Mouse (Mus musculus): ENCODE measurements at regions not wholly inside any gene's neighbourhood (a gene's known extent, or its start where the extent isn't known, plus 50 kb on each side); places are given as distances from the start of the nearest gene placed in this dataset.
A peak's percentile ranks its signal among the peaks of the same experiment; 100 is the strongest.

DNA sequence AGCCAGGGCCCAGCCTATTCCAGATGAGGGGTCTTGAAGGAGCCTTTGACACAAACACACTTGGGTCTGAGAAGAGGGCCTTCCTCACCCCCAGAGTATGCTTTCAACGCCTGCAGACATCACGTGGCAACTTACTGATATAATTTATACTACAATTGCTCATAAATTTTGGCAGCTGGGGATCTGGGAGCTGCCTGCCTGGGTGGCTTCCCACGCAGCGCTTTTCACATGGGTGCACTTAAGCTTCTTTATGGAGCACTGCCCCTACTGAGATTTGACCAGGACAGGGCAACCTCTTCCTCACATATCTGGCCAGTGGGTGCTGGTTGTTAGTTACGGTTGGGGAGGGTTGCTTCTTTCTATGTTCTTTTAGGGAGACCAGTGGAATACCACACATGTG is 61.6 kb downstream of the Spesp1 start:
- H3K9ac ChIP-seq (replicated peaks), result no peak overlapping the region
- WGBS, result 74% methylated on average over 5 of the region's 5 CpGs
- ATAC-seq, result no peak

DNA sequence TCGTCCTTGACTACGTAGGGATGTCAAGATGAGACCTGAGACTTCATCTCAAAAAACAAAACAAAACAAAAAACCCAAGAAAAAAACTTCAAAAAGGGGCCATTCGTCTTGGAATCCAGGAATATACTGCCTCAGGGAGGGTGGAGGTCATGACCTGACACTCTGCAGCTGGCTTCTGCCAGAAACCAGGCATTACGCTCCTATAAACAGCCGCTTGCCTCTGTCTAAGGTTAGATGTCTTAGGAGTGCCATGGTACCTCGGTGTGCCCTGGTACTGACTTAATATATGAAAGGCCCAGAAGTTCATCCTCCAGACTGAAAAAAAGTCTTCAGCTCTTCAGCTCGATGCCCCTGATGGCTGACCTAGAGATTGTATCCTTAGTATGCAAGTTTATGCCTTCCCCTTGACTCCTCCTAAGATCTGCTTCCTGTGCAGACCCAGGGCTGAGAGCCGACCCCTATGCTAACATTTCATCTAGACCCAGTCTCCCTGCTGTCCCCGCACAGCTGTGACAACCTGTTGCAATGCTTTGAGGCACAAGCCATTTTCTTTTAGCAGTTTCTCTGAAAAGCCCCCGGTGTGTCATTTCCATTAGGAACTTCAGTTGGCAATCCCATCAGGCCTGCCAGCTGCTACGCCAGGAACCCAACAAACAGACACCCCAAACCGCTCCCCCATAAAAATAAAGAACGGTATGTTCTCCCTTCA is 66.7 kb downstream of the Spesp1 start:
- 75% methylated on average over 13 of the region's 13 CpGs for WGBS
- ATAC-seq, result no peak

More for the DNA sequence above, 61.6 kb downstream of the Spesp1 start:
- Histone ChIP-seq H3K9me3 (no peaks in the 10 kb centered on the region), H3K4me1 (replicated peaks) (peaks cover 4% of the 10 kb centered on the region), H3K4me2 (replicated peaks) (no peak overlapping the region), H3K27ac (no peak overlapping the region), H3K36me3 (no peaks in the 10 kb centered on the region), H3K27me3 (no peaks in the 10 kb centered on the region), H3K4me3 (replicated peaks) (no peak overlapping the region)

DNA sequence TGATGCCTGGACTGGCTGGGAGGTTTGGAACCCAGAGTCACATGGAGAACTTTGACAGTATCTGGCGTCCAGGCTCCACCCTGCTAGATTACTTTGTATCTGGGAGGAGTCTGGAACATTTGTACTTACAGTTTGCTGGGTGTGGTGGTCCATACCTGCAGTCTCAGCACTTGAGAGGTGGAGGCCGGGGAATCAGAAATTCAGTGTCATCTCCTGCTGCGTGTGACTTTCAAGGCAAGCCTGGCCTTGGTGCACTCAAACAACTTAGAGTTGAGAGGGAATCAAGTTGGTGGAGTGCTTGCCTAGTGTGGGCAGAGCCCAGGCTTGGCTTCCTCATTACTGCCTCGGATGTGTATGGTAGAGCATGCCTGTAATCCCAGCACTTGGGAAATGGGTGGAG is 67.5 kb downstream of the Spesp1 start:
- Histone ChIP-seq H3K9me3 (no peaks in the 10 kb centered on the region), H3K9ac (replicated peaks) (no peak overlapping the region), H3K4me1 (replicated peaks) (peaks cover 10% of the 10 kb centered on the region; the same call in 1 of the 2 replicates), H3K36me3 (no peaks in the 10 kb centered on the region), H3K4me2 (replicated peaks) (no peak overlapping the region), H3K4me3 (replicated peaks) (no peak overlapping the region), H3K27me3 (no peaks in the 10 kb centered on the region), H3K27ac (no peak overlapping the region)
- no peak for ATAC-seq
- WGBS, result 87% methylated on average over 4 of the region's 4 CpGs

More for the DNA sequence above, 66.7 kb downstream of the Spesp1 start:
- no peak overlapping the region for H3K4me2 ChIP-seq (replicated peaks)
- no peaks in the 10 kb centered on the region for H3K27me3 ChIP-seq
- H3K27ac ChIP-seq, result no peak overlapping the region
- H3K4me1 ChIP-seq (replicated peaks), result peaks cover 10% of the 10 kb centered on the region; the same call in 1 of the 2 replicates
- no peak overlapping the region for H3K9ac ChIP-seq (replicated peaks)
- no peaks in the 10 kb centered on the region for H3K36me3 ChIP-seq
- H3K4me3 ChIP-seq (replicated peaks), result no peak overlapping the region
- H3K9me3 ChIP-seq, result no peaks in the 10 kb centered on the region

DNA sequence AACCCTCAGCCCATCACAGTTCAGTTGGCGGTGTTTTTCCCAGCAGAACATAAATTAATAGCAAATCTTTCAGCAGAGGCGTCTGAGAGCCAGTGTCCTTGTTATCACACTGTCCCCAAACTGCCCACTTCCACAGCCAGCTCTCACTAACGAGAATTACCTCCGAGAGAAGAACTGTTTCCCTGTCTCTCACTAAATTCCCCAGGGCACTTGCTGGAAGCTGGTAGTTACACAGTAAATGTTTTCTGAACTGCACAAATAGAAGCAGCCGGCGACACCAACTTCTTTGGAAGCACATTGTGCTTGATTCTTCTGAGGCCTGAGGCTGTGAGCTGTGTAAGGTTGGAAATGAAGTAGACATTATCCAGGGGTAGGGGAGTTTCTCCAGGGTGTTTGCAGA is 69.4 kb downstream of the Spesp1 start:
- Histone ChIP-seq H3K9ac (replicated peaks) (no peak overlapping the region), H3K27me3 (no peaks in the 10 kb centered on the region), H3K27ac (no peak overlapping the region), H3K4me3 (replicated peaks) (no peak overlapping the region), H3K36me3 (no peaks in the 10 kb centered on the region), H3K9me3 (no peaks in the 10 kb centered on the region), H3K4me2 (replicated peaks) (no peak overlapping the region), H3K4me1 (replicated peaks) (peaks cover 10% of the 10 kb centered on the region; the same call in 1 of the 2 replicates)
- 59% methylated on average over 6 of the region's 6 CpGs for WGBS
- no peak for ATAC-seq

DNA sequence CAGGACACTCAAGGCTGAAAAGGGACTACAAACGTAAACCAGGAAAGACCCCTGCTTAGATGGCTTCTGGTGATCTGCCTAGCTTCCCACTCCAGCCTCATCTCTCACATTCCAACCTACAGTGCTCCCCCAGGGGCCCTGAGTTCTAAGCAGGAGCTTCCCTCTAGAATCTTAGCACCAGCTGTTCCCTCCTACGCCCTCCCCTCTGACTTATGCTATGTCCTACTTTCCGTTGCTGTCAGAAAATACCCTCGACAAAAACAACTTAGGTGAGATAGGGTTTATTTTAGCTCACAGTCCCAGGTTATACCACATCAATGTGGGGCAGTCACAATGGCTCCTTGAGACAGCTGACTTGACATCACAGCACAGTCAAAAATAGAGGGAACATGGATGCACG is 71.2 kb downstream of the Spesp1 start:
- Histone ChIP-seq H3K9me3 (no peaks in the 10 kb centered on the region), H3K27me3 (no peaks in the 10 kb centered on the region), H3K36me3 (no peaks in the 10 kb centered on the region), H3K4me1 (replicated peaks) (peaks cover 10% of the 10 kb centered on the region; the same call in 1 of the 2 replicates), H3K4me3 (replicated peaks) (no peak overlapping the region), H3K9ac (replicated peaks) (no peak overlapping the region), H3K4me2 (replicated peaks) (no peak overlapping the region), H3K27ac (no peak overlapping the region)
- WGBS, result 91% methylated on average over 5 of the region's 5 CpGs
- ATAC-seq, result no peak

DNA sequence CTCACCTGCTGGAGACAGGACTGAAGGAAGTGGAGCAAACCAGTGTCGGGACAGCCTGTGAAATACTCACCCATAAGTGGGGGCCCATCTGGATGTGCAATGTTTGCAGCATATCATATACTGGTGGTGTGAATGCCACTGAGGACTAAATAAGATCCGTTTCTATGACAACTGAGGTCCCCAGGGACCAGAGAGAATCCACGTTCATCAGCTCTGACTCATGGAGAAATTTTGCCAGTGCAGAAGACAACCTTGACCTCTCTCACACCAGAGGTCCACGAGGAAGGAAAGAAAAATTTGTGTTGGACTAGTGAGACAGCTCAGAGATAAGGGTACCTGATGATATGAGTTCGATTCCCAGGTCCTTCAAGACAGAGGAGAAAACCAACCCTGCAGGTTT is 73.6 kb downstream of the Spesp1 start:
- Histone ChIP-seq H3K27me3 (no peaks in the 10 kb centered on the region), H3K4me2 (replicated peaks) (no peak overlapping the region), H3K9me3 (no peaks in the 10 kb centered on the region), H3K4me1 (replicated peaks) (peaks cover 10% of the 10 kb centered on the region; the same call in 1 of the 2 replicates), H3K4me3 (replicated peaks) (no peak overlapping the region), H3K27ac (no peak overlapping the region), H3K9ac (replicated peaks) (no peak overlapping the region), H3K36me3 (no peaks in the 10 kb centered on the region)
- ATAC-seq, result no peak
- 69% methylated on average over 5 of the region's 5 CpGs for WGBS

DNA sequence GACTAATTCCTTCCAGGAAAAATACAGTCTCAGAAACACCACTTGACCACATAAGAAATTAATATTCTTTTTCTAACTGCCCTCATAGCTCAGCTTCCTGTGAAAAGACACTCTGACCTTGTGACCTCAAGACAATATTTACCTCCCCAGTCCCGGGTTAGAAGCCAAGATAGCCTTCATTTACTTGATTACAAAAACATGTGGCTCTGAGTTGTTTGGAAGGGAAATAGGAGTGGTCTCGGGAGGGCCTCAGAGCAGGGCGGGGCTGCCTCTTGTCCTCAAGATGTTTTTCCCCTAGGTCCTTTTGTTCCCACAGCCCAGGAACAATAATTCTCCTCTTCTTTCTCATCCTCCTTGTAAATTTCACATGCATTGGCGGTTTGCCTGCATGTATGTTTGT is 76.7 kb downstream of the Spesp1 start:
- Histone ChIP-seq H3K4me3 (replicated peaks) (no peak overlapping the region), H3K9ac (replicated peaks) (no peak overlapping the region), H3K4me2 (replicated peaks) (no peak overlapping the region), H3K27me3 (no peaks in the 10 kb centered on the region), H3K36me3 (no peaks in the 10 kb centered on the region), H3K27ac (no peak overlapping the region), H3K9me3 (no peaks in the 10 kb centered on the region), H3K4me1 (replicated peaks) (no peaks in the 10 kb centered on the region)
- WGBS, result 72% methylated on average over 4 of the region's 4 CpGs
- no peak for ATAC-seq

DNA sequence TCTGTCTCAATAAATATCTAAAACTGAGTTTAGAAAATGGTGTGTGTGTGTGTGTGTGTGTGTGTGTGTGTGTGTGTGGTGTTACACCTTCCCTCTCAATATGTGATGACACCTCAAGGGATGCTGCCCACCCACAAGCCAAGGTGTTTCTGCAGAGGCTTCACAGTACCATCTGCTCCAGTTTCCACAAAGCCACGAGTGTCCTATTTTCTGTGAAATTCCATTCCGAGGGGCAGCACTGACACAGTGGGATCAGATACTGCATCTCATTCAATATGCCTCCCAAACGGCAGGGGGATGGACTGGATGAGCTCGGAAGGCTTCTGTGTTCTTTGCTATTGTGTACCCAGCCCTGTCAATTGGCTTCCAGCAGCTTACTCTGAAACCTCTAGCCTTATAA is 78.5 kb downstream of the Spesp1 start:
- H3K27me3 ChIP-seq, result no peaks in the 10 kb centered on the region
- no peak for ATAC-seq
- H3K4me1 ChIP-seq (replicated peaks), result no peaks in the 10 kb centered on the region
- H3K4me2 ChIP-seq (replicated peaks), result no peak overlapping the region
- no peaks in the 10 kb centered on the region for H3K36me3 ChIP-seq
- H3K4me3 ChIP-seq (replicated peaks), result no peak overlapping the region
- no peak overlapping the region for H3K27ac ChIP-seq
- 20% methylated on average over 4 of the region's 4 CpGs for WGBS
- no peaks in the 10 kb centered on the region for H3K9me3 ChIP-seq
- no peak overlapping the region for H3K9ac ChIP-seq (replicated peaks)

DNA sequence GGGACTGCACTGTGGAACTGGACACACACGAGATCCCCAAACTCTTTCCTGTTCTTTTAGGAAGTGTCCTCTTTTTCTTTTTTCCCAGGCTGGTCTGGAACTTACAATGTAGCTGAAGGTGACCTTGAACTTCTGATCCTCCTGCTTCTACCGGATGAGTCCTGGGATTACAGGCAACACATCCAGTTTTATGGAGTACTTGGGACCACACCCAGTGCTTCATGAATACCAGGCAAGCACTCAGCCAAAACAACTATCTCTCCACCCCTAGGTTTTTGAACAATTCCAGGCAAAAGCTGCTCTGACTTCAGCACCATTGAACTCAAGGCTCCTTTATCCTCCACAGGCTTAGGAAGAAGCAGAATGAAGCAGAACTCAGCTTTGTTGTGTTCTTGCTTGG is 79.7 kb downstream of the Spesp1 start:
- H3K4me1 ChIP-seq (replicated peaks), result no peaks in the 10 kb centered on the region
- no peaks in the 10 kb centered on the region for H3K27me3 ChIP-seq
- no peak overlapping the region for H3K9ac ChIP-seq (replicated peaks)
- no peak overlapping the region for H3K27ac ChIP-seq
- 76% methylated on average over 2 of the region's 2 CpGs for WGBS
- no peaks in the 10 kb centered on the region for H3K9me3 ChIP-seq
- no peaks in the 10 kb centered on the region for H3K36me3 ChIP-seq
- no peak for ATAC-seq
- no peak overlapping the region for H3K4me2 ChIP-seq (replicated peaks)
- no peak overlapping the region for H3K4me3 ChIP-seq (replicated peaks)

DNA sequence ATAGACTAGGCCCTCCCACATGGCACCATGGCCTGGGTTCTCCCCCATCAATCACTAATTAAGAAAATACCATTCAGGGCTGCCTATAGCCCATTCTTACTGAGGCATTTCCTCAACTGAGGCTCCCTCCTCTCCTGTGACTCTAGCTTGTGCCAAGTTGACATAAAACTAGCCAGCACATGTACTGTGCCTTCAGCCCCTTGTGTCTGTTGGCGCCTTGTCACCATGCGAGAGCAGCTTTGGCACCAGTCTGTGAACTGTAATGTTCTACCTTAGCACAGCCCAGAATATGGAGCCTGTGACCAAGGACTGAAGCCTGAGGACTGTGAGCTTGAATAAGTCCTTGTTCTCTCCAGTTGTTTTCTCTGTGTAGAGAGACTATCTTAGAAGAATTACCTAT is 75.0 kb upstream of the Glce start:
- Histone ChIP-seq H3K27ac (no peak overlapping the region), H3K4me1 (replicated peaks) (peaks cover 6% of the 10 kb centered on the region), H3K27me3 (no peaks in the 10 kb centered on the region), H3K9ac (replicated peaks) (no peak overlapping the region), H3K4me2 (replicated peaks) (no peak overlapping the region), H3K36me3 (no peaks in the 10 kb centered on the region), H3K9me3 (no peaks in the 10 kb centered on the region), H3K4me3 (replicated peaks) (no peak overlapping the region)
- no peak for ATAC-seq
- 96% methylated on average over 2 of the region's 2 CpGs for WGBS

DNA sequence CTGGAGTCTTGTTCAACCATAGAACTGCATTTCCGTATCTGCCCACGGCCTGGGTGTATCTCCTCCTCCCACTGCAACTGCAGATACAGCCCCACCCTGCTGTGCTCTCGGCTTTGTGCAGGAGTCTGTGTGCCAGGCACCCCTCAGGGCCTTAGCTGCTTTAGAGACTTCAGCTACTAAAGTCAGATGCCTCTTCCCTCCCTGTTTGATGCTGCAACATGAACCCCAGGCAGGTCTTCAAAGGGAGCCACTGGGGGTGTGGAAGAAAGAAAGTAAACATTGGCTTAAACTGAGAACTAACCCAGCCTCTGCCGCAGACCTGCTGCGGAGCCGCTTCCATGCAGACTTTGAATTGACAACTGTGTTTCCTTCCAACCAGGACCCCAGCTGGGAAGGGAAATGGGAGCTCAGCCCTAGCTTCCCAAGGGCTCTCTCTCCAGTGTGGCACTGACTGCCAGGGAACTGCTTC is 70.0 kb upstream of the Glce start:
- peaks cover 28% of the 10 kb centered on the region for H3K4me1 ChIP-seq (replicated peaks)
- no peak for ATAC-seq
- H3K4me3 ChIP-seq (replicated peaks), result no peak overlapping the region
- H3K36me3 ChIP-seq, result no peaks in the 10 kb centered on the region
- H3K4me2 ChIP-seq (replicated peaks), result no peak overlapping the region
- 5% methylated on average over 6 of the region's 6 CpGs for WGBS
- 0 out of 2 replicates have a peak overlapping the region, but pooled peaks have one; percentile 23 for H3K9ac ChIP-seq (replicated peaks)
- H3K9me3 ChIP-seq, result no peaks in the 10 kb centered on the region
- H3K27me3 ChIP-seq, result peaks cover 6% of the 10 kb centered on the region; the same call in 1 of the 2 replicates
- no peak overlapping the region for H3K27ac ChIP-seq

DNA sequence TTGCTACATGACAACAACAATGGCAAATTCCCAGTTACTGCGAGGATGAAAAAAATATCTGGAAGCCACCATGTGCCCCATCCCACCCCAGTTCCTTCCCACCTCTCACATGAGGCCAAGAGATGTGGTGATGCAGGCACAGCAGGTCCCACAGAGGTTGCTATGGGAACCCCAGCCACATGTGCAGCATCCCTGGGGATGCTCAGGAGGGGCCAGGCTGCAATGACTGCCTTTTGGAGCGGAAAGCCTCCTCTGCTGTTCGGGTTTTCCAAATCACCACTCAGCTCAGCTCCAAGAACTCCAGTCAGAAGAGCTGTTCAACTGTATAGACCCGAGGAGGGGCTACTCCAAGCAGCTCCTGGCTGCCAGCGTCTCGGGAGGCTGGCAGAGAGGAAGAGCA is 68.0 kb upstream of the Glce start:
- Histone ChIP-seq H3K4me1 (replicated peaks) (peaks cover 32% of the 10 kb centered on the region), H3K4me3 (replicated peaks) (no peak overlapping the region), H3K9ac (replicated peaks) (no peak overlapping the region), H3K9me3 (no peaks in the 10 kb centered on the region), H3K27ac (peak overlapping the region; percentile 27; the same call in 1 of the 2 replicates), H3K4me2 (replicated peaks) (peak overlapping the region; percentile 11; the same call in 1 of the 2 replicates), H3K27me3 (peaks cover 6% of the 10 kb centered on the region; the same call in 1 of the 2 replicates), H3K36me3 (no peaks in the 10 kb centered on the region)
- WGBS, result 20% methylated on average over 6 of the region's 6 CpGs
- 0 out of 2 replicates have a peak, but pooled peaks have one; percentile 48 for ATAC-seq

DNA sequence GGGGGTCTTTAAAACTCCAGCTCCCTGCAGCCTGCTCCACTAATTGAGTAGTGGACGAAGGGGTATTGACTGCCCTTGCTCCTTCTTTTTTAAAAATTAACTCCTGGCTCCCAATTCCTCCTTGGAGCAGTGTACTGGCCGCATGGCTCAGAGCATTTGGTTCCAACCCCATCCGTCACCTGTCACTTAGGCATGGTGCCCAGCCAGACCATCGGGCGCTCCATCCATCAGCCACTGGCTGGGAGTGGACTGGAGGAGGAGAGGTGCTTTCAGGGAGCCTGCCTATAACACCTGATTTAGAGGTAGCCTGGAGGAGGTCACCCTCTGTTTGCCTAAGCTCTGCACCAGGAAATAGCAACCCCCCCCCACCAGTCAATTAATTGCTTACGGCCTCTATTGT is 66.4 kb upstream of the Glce start:
- no peak overlapping the region for H3K4me2 ChIP-seq (replicated peaks)
- ATAC-seq, result no peak
- no peak overlapping the region for H3K27ac ChIP-seq
- WGBS, result 74% methylated on average over 6 of the region's 6 CpGs
- no peak overlapping the region for H3K9ac ChIP-seq (replicated peaks)
- H3K36me3 ChIP-seq, result no peaks in the 10 kb centered on the region
- no peaks in the 10 kb centered on the region for H3K9me3 ChIP-seq
- no peak overlapping the region for H3K4me3 ChIP-seq (replicated peaks)
- peaks cover 6% of the 10 kb centered on the region; the same call in 1 of the 2 replicates for H3K27me3 ChIP-seq
- H3K4me1 ChIP-seq (replicated peaks), result peaks cover 34% of the 10 kb centered on the region

Data from midbrain, embryonic 13.5 days (tissue).